Mouse (Mus musculus) left cerebral cortex, adult 2 months (tissue): ENCODE measurements around the gene Cep162. TPM values are rescaled to one million over a fixed set of nuclear protein-coding genes. Genes with fewer than 3 reads are reported as not detected.

ENCODE experiments used
- DNase-seq, 2 experiments: peaks; one replicate each; pipeline ENCODE4 v3.0.0; 2021 to 2022; ENCODE audit warnings: low spot score in 2 of 2, mixed read lengths in 1 of 2; ENCODE audit errors: extremely low spot score in 1 of 2
- H3K27ac ChIP-seq: fragments of 200-600 bp; 2 replicates; pipeline ENCODE4 v1.8.1; 2022
- H3K4me3 ChIP-seq: fragments of 200-600 bp; 2 replicates; pipeline ENCODE4 v1.8.1; 2022
- CTCF ChIP-seq: fragments of 200-600 bp; IDR thresholded peaks from 2 replicates; pipeline ENCODE4 v1.8.1; 2022; ENCODE audit warnings: antibody characterized with exemption, mild to moderate bottlenecking, moderate library complexity
- intact Hi-C: fragments of 180-260 bp; cut with DNase I; formaldehyde crosslinking; loops from one replicate; pipeline ENCODE4 v1.15.1; 2025
- total RNA-seq, 2 experiments: library from RNA; stranded (reverse); gene quantifications; 2 replicates each; pipeline ENCODE4 v1.2.3; 2021

Gene Cep162
- total RNA-seq, 2 experiments from 2014 or later = 10.0 to 10.1 TPM

DNA sequence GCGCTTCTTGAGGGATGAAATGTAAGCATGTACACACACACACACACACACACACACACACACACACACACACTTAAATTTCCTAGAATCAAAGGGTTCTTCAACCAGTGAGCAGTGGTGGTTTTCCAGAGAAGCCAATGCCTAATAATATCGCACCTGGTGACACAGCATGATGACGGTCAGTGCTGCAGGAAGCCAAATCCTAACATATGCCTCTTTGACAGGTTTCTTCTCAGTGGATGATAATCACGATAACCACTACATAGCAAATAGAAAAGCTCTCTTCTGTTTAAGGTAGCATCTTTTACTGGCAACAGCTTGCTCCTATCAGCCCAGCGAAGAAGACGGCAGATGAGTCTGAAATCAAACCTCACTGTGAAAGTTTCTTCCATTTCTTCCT, 57.3 kb downstream of the Cep162 start:
- Histone ChIP-seq H3K27ac (no peak overlapping the region), H3K4me3 (no peak overlapping the region)
- intact Hi-C loops = loop anchor here (5.0 kb wide), 1 partner anchor 171 kb away; no protein-coding TSS in a partner anchor
- no peak for TF ChIP-seq CTCF
- DNase-seq = no peak

DNA sequence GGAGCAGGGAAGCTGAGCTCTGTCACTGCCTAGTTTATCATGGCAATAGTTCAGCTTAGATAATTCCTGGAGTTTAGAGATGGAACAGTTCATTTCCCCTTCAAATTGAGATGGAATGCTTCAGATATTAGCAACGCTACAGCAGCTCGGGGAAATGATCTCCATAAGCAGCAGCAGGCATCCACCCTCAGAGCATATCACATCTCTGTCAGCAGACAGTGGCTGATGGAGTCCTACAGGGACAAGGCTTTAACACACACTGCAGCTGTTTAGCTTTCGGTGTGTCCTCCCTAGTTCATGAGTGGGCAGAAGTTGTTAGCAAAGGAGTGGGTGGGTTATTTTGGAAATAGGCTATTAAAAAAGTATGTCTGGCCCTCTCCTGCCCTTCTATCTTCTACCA, 58.1 kb downstream of the Cep162 start:
- no peak overlapping the region for H3K4me3 ChIP-seq
- intact Hi-C loops = loop anchor here (5.0 kb wide), 1 partner anchor 170 kb away; no protein-coding TSS in a partner anchor
- TF ChIP-seq CTCF = no peak
- no peak overlapping the region for H3K27ac ChIP-seq
- DNase-seq = no peak

DNA sequence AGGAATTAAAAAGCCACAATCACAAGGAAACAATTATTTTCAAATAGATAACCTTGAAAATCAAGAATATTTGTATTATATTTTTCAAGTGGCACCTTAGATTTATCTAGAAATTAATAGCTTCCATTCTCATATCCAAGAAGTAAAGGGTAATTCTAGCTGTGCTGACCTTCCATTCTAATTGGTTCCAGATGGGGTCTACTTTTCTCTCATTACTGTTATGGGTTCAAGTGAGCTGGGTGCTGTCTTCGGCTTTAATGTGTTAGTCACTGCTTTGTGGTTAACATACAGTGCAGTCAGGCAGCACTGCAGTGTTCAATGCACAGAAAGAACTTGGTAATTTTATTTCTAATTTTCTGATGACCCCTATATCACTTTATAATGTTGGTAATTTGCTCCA, 61.6 kb downstream of the Cep162 start:
- intact Hi-C loops = no loop called here
- TF ChIP-seq CTCF = no peak
- no peak for DNase-seq
- Histone ChIP-seq H3K27ac (no peak overlapping the region), H3K4me3 (no peak overlapping the region)

DNA sequence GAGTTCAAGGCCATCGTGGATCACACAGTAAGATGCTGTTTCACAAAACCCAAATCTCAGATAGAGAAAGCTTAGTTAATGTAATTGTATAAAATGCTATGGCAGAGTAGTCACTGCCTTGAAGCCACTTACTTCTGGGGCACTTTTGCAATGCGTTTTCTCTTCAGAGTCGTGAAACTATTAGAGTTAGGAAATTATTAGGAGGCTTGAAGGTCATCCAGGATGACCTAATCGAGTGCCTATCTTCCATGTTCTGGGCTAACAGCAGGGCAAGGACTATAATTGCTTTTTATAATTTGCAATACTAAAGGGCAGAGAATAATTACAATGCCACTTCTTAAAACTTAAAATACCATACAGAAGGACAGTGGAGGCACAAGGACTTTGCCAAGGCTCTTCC, 68.0 kb downstream of the Cep162 start:
- TF ChIP-seq CTCF = no peak
- Histone ChIP-seq H3K27ac (no peak overlapping the region), H3K4me3 (no peak overlapping the region)
- intact Hi-C loops = no loop called here
- no peak for DNase-seq

DNA sequence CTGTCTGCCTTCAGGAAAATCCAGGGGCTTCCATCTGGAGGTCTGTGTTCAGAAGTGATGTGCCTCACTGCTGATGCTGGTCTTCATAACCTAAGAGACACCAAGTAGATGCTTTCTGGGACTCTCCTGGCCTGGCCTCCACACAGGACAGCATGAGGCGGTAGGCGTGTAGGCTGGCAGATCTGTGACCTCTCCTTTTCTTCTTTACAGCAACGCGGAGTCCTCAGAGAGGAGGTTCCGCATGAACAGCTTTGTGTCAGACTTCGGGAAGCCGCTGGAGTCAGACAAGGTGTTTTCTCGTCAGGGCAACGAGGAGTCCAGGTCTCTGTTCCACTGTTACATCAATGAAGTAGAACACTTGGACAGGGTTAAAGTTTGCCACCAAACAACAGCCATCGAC, 73.1 kb downstream of the Cep162 start:
- Histone ChIP-seq H3K27ac (no peak overlapping the region), H3K4me3 (no peak overlapping the region)
- no peak for DNase-seq
- intact Hi-C loops = no loop called here
- no peak for TF ChIP-seq CTCF

DNA sequence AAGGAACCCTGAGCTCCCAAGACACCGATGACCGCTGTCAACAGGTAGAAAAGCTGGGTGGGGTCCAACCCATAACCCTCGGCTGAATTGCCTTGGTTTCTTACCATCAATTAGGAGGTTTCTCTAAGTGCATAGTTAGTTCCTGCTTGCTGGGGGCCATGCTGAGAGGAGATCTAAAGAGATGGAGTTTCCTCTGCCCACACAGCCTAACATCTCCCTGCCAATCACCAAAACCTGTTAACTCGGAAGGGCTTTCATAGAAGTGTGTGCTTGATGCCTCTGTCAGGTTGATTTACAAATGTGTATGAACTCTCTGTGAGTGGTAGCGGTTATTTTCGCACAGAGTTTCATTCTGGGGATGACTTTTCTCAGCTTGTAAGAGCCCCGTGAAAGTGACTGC, 76.8 kb downstream of the Cep162 start:
- intact Hi-C loops = no loop called here
- DNase-seq = no peak
- no peak overlapping the region for H3K4me3 ChIP-seq

DNA sequence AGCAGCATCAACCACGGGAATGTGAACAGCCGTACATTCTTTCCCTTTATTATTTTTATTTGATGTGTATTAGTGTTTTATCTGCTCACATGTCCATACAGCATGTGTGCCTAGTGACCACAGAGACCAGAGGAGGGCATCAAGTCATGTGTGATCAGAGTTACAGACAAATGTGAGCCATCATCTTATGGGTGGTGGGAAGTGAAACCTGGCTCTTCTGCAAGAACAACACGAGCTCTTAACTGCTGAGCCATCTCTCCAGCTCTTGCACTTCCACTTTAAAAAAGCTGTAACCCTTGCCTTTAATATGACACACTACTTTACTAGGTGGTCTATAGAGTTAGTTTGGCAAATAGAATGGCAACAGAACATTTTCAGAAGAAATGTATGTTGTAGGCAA, 83.8 kb downstream of the Cep162 start:
- H3K27ac ChIP-seq = no peak overlapping the region
- no peak overlapping the region for H3K4me3 ChIP-seq
- intact Hi-C loops = no loop called here
- no peak for TF ChIP-seq CTCF
- DNase-seq = no peak

More for the DNA sequence above, 76.8 kb downstream of the Cep162 start:
- no peak for TF ChIP-seq CTCF
- H3K27ac ChIP-seq = no peak overlapping the region

DNA sequence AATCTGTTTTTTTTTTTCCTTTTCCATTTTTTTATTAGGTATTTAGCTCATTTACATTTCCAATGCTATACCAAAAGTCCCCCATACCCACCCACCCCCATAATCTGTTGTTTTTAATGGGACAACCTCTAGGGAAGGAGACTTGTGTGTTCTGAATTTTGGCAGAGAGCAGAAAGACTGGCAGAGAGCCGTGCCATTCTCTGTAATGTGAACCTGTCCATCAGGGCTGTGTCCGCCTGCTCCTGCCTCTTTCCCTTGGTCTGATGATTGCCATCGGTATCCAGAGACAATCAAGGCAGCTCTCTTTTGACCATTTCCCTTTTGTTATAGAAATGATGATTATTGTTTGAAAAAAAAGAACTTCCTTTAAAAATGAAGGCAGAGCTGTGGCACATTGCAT, 84.4 kb downstream of the Cep162 start:
- no peak for DNase-seq
- no peak overlapping the region for H3K27ac ChIP-seq
- no peak for TF ChIP-seq CTCF
- intact Hi-C loops = no loop called here
- no peak overlapping the region for H3K4me3 ChIP-seq

DNA sequence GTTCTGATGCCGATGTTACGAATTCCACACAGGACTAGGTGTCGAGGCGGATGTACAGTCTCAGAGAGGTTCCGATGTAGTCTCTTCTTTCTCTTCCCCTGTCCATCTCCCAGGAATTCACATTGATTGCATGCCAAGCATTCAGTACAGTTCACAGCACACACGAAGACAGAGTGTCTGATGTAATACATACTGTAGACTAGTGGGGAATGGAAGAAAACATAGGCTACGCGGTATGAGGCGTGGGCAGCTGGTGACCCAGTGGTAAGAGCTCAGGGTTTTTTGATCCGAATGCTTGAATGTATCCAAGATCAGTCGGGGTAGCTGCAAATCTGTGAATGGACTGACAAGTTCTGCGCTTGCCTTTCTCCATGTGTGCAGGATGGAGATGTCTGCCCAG, 86.2 kb downstream of the Cep162 start:
- Histone ChIP-seq H3K27ac (no peak overlapping the region), H3K4me3 (no peak overlapping the region)
- no peak for DNase-seq
- TF ChIP-seq CTCF = no peak
- intact Hi-C loops = no loop called here

DNA sequence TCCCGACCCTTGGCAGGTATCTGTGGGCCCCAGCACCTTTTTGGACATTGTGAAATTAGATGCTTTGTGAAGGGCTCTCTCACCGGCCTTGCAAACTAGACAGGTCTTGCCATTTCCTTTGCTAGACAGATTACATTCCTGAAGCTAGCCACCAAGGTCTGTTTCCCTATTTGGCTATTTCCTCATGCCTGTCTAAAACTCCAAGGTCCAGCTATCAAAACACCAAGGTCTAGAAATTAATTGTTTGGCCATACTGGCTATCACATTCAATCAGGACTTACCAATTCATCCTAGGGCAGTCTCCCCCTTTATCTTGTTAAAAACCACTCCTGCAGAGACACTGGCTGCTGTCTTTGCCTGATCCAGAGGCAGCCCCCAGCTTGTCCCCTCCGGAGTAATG, 87.3 kb downstream of the Cep162 start:
- H3K27ac ChIP-seq = no peak overlapping the region
- intact Hi-C loops = no loop called here
- no peak for TF ChIP-seq CTCF
- no peak overlapping the region for H3K4me3 ChIP-seq
- DNase-seq = no peak

DNA sequence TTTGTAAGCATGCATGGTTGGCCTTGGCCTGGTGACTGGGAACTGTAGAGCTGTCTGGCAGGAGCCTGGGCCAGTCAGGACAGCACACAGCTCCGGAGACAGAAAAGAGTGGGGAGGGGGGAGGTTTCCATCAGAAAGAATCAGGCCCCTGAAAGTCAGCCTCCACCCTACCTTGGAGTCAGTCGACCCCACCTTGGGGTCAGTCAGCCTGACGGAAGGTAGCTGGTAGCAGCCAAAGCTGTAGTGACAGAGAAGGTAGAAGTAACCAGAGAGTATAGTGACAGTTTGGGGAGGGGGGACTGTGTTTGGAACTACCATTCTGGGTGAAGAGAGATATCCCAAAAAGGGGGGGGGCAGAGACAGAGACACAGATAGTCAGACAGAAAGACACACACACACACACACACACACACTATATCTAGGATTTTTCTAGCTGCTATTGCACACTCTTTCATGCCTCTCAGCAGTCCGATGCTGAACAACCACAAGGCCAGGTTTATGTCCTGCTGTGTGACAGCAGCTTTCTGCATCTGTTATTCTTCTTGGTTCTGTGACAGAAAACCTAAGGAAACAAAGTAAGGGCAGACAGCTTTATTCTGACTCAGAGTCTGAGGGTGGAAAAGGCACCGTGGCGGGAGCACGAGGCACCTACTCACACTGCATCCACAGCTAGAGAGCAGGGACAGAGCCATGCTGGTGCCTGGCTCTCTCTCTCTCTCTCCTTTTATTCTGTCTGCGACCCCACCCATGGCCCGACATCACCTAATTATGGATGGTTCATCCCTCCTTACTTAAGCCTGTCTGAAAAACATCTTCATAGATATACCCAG, 88.1 kb downstream of the Cep162 start:
- no peak for DNase-seq
- intact Hi-C loops = no loop called here
- H3K27ac ChIP-seq = no peak overlapping the region

DNA sequence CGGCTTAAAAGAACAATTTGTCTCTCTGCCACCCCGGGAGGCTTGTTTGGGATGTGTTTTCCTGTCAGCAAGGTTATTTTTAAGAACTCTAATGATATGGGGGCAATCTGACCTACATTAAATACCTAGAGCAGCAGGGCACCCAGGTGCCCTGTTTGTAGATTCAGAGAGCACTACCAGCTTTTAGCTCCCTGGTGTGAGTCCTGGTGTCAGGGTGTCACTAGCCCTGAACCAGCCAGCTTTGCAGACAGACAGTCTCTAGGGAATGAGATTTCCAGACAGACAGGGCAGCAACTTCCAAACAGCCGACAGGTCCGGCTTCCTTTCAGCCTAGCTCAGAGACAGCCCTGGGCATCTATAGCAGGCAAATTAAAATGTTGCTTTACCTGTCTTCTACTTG, 92.8 kb downstream of the Cep162 start:
- no peak overlapping the region for H3K4me3 ChIP-seq
- DNase-seq = no peak
- no peak overlapping the region for H3K27ac ChIP-seq
- TF ChIP-seq CTCF = no peak
- intact Hi-C loops = no loop called here

More for the DNA sequence above, 88.1 kb downstream of the Cep162 start:
- no peak for TF ChIP-seq CTCF
- H3K4me3 ChIP-seq = no peak overlapping the region
